Mouse (Mus musculus) cortical plate, adult 2 months (tissue): ENCODE measurements around the gene Tmprss9.

ENCODE experiments used
- CTCF ChIP-seq: fragments of 200-500 bp; IDR thresholded peaks from 2 replicates; pipeline ENCODE4 v1.5.1; 2011; ENCODE audit warnings: mild to moderate bottlenecking, control low read depth, low read length; ENCODE audit not compliant: insufficient read depth; ENCODE audit errors: extremely low read depth
- POLR2A ChIP-seq: fragments of 200-500 bp; IDR thresholded peaks from 2 replicates; pipeline ENCODE4 v1.6.1; 2011; ENCODE audit warnings: mild to moderate bottlenecking, low read length, control low read depth; ENCODE audit not compliant: insufficient read depth; ENCODE audit errors: extremely low read depth

DNA sequence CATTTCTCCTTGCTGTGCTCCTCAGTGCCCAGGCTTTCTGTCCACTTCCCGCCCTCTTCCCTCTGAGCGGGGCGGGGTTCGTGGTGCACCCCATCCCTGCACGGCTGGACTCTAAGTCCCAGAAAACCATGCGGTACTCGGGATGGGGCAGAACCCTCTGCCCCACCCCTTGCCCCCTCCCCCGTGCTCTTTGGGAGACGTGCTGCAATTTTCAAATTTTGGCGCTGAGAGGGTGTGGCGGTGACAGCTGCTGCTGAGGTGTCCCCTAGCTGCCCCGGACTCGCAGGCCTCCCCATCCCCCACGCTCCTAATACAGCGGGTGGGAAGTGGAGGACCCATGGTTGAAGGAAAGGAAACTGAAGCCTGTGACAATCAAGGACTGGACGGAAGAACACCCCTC lies 50.3 kb downstream of the Tmprss9 start:
- TF ChIP-seq CTCF (no peak), POLR2A (no peak)
